Mouse (Mus musculus) forebrain, embryonic 14.5 days (tissue): Measurements from ENCODE around the gene Zswim1. TPM values are rescaled to one million over a fixed set of nuclear protein-coding genes. Genes with fewer than 3 reads are reported as not detected.

ENCODE experiments used
- ATAC-seq: fragments of 200-750 bp; cut with Nextera tagmentation; 2 replicates; pipeline ENCODE4 v1.8.0; 2017; ENCODE audit warnings: mild to moderate bottlenecking, moderate library complexity
- DNase-seq: peaks from one replicate; pipeline ENCODE4 v3.0.0-alpha.2; 2015; ENCODE audit warnings: low spot score
- H3K27ac ChIP-seq: fragments of 300-500 bp; sonication (generic); 2 replicates; pipeline ENCODE4 v1.5.1; 2014; ENCODE audit warnings: low read depth, mild to moderate bottlenecking, control low read depth, low read length, moderate library complexity
- H3K27me3 ChIP-seq: fragments of 300-500 bp; sonication (generic); replicated peaks from 2 replicates; pipeline ENCODE4 v1.6.1; 2014; ENCODE audit warnings: low read length, control low read depth, mixed read lengths; ENCODE audit not compliant: control insufficient read depth, insufficient read depth
- H3K36me3 ChIP-seq: fragments of 300-500 bp; sonication (generic); 2 replicates; pipeline ENCODE4 v1.6.1; 2014; ENCODE audit warnings: low read length, control low read depth; ENCODE audit not compliant: control insufficient read depth, insufficient read depth
- H3K4me1 ChIP-seq: fragments of 300-500 bp; sonication (generic); 2 replicates; pipeline ENCODE4 v1.6.1; 2014; ENCODE audit warnings: antibody characterized with exemption, low read length, control low read depth; ENCODE audit not compliant: control insufficient read depth, insufficient read depth
- H3K4me2 ChIP-seq: fragments of 300-500 bp; sonication (generic); 2 replicates; pipeline ENCODE4 v1.6.1; 2014; ENCODE audit warnings: mild to moderate bottlenecking, control low read depth, low read length
- H3K4me3 ChIP-seq: fragments of 300-500 bp; sonication (generic); 2 replicates; pipeline ENCODE4 v1.5.1; 2014; ENCODE audit warnings: low read depth, low read length, control low read depth
- H3K9ac ChIP-seq: fragments of 300-500 bp; sonication (generic); 2 replicates; pipeline ENCODE4 v1.6.1; 2014; ENCODE audit warnings: mild to moderate bottlenecking, low read length, control low read depth, moderate library complexity
- H3K9me3 ChIP-seq: fragments of 300-500 bp; sonication (generic); replicated peaks from 2 replicates; pipeline ENCODE4 v1.6.1; 2016; ENCODE audit warnings: low read length, control low read depth, mixed read lengths; ENCODE audit not compliant: control insufficient read depth
- WGBS: fragments of 180-500 bp; shearing (Covaris S2); extraction: QIAGEN DNeasy Blood & Tissue Kit; methylation state at CpG from one replicate; pipeline ENCODE4 v1.1.7; 2014; 5-methylcytosine and 5-hydroxymethylcytosine counted together
- polyA plus RNA-seq: library from polyadenylated mRNA; unstranded; fragments of >200 nt; fragmentation: Nextera tagmentation; extraction: Ambion mirVana; gene quantifications from 2 replicates; pipeline ENCODE4 v1.2.1, GENCODE M21; 2014

The Zswim1 gene
- polyA plus RNA-seq, 1 experiment from 2014 or later: 19.5 TPM

DNA sequence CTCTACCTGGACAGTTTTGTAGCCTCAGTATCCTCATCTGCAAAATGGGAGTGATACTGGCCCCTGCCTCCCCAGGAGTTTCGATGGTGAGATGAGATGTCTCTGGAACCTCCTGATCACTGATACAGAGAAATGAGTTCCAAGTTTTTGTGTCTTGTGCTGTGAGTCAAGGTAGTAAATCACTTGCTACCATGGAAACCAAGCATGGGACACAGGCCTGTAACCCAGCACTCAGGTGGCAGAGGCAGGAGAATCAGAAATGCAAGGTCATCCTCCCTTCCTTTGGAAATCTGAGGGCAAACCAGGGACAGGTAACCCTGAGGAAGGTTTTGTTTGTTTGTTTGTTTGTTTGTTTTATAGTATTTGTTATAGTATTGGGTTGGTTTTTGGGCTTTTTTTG lies 6.6 kb downstream of the Zswim1 start:
- Histone ChIP-seq H3K9ac (no peak overlapping the region), H3K4me3 (no peak overlapping the region), H3K27ac (no peak overlapping the region), H3K36me3 (peaks cover 42% of the 10 kb centered on the region), H3K4me2 (no peak overlapping the region), H3K27me3 (no peaks in the 10 kb centered on the region), H3K4me1 (peaks cover 2% of the 10 kb centered on the region), H3K9me3 (no peaks in the 10 kb centered on the region)
- no peak for ATAC-seq
- WGBS: 100% methylated on average over 1 of the region's 1 CpGs
- no peak for DNase-seq

DNA sequence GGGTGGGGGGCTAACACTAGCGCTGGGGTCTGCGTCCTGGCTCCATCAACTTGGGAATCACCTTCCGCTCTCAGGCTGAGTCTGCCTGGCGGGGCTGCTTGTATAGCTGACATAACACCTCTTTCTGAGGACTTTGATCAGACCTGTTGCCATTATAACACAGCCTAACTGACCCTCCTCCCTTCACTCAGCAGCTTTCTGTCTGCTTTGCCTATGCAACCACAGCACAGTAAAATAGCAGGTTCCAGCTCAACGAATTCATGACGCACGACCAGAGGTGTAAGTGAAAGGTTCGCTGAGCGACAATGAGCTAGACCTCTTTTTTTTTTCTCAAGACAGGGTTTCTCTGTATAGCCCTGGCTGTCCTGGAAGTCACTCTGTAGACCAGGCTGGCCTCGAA lies 8.5 kb downstream of the Zswim1 start:
- H3K9ac ChIP-seq: no peak overlapping the region
- ATAC-seq: no peak
- WGBS: 87% methylated on average over 10 of the region's 10 CpGs
- no peak overlapping the region for H3K27ac ChIP-seq
- peaks cover 27% of the 10 kb centered on the region for H3K36me3 ChIP-seq
- H3K9me3 ChIP-seq: no peaks in the 10 kb centered on the region
- no peaks in the 10 kb centered on the region for H3K27me3 ChIP-seq
- H3K4me1 ChIP-seq: peaks cover 11% of the 10 kb centered on the region
- no peak for DNase-seq
- no peak overlapping the region for H3K4me2 ChIP-seq
- H3K4me3 ChIP-seq: no peak overlapping the region

DNA sequence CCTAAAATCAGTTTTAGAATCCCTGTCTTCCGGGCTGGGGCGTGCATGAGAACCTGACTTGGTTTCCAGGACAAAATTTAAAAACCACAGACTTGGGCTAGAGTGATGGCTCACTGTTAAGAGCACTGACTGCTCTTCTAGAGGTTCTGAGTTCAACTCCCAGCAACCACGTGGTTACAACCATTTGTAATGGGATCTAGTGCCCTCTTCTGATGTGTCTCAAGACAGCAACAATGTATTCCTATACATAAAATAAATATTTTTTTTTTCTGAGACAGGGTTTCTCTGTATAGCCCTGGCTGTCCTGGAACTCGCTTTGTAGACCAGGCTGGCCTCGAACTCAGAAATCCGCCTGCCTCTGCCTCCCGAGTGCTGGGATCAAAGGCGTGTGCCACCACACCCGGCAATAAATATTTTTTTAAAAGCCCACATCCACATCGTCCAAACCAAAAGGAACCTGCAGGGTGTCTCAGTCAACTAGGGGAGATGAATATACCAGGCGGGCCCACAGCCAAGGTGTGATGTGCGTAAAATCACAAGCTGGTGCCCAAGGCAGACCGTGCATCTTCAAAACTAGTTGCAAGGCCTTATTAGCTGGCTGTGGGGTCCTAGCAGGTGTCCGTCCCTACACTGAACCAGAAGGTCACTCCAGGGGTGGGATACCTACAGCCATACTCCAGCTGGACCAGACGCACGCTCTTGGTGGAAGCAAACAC lies 9.7 kb downstream of the Zswim1 start:
- 65% methylated on average over 16 of the region's 16 CpGs for WGBS
- Histone ChIP-seq H3K9ac (peak overlapping the region; percentile 78), H3K4me2 (peak overlapping the region; percentile 100), H3K4me1 (peaks cover 11% of the 10 kb centered on the region), H3K4me3 (peak overlapping the region; percentile 72), H3K27ac (peak overlapping the region; percentile 44; the same call in 1 of the 2 replicates), H3K27me3 (no peaks in the 10 kb centered on the region), H3K9me3 (no peaks in the 10 kb centered on the region), H3K36me3 (peaks cover 21% of the 10 kb centered on the region)
- ATAC-seq (no peak), DNase-seq (no peak)

DNA sequence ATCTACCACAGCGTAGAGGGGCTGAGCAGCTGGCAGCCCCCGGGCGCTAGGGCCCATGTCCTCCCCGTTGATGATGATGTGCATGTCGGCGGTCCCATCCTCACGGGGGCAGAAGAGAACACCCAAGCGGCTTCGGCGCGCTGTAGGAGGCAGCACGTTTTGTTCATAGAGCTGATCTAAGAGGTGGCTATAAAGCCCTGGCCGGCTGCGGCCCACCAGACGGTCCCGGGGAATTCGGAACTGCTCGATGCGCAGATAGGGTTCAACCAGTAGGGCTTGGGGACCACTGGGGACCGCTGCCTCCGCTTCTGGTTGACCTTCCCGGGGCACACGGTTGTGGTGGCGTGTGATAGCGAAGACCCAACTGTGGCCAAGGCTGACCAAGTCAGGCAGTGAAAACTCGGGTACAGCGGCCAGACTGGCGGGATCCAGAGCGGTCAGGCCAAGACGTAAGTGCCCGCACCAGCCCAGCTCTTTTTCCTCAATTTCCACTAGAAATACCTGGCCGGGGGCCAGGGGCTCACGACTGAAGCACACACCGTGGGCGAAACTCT lies 10.3 kb downstream of the Zswim1 start, which contains the start of gene Ctsa:
Ctsa (plus strand) TSS at position 126 of the 554 bp plus-strand sequence.
- 1% methylated on average over 35 of the region's 35 CpGs for WGBS
- DNase-seq (peak; percentile 84), ATAC-seq (peak; percentile 78)
- Histone ChIP-seq H3K36me3 (peaks cover 20% of the 10 kb centered on the region), H3K9ac (peak within 1 kb of the TSS; percentile 78), H3K27me3 (no peaks in the 10 kb centered on the region), H3K4me2 (peak within 1 kb of the TSS; percentile 100), H3K4me3 (peak within 1 kb of the TSS; percentile 72), H3K9me3 (no peaks in the 10 kb centered on the region), H3K4me1 (peaks cover 11% of the 10 kb centered on the region), H3K27ac (peak within 1 kb of the TSS; percentile 44)

DNA sequence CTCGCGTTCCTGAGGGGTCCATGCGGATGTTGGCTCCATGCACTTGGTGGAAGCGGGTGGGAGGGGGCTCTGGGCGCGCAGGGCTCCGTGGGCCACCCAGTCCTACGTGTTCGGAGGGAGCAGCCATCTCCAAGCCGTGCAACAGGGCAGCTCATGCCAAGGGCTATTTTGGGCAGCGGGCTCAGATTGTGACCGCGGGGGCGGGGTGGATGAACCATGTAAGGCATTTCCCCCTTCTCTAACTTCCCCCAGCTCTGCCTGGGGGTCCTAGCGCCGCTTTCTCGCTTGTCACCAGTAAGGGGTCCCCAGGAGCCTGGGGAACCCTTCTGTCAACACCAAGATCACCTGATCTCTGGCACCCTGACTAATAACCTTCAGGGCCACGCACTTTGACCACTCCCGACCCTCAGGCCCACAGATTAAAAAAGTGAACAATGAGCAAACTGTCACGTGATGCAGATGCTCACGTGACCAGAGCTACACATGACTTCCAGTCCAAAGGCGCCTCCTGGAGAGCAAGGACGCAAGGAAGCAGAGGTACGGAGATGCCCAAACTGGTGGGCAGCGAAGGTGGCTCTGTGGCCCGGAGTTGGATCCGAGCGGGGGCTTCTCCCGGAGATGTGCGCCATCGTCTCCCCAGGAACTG lies 11.0 kb downstream of the Zswim1 start, which contains the start of gene Neurl2:
Neurl2 (minus strand) TSS at position 143 of the 646 bp plus-strand sequence.
- DNase-seq (peak; percentile 97), ATAC-seq (peak; percentile 72)
- Histone ChIP-seq H3K9me3 (no peaks in the 10 kb centered on the region), H3K36me3 (peaks cover 17% of the 10 kb centered on the region), H3K9ac (peak within 1 kb of the TSS; percentile 78), H3K27ac (peak within 1 kb of the TSS; percentile 44), H3K27me3 (no peaks in the 10 kb centered on the region), H3K4me2 (peak within 1 kb of the TSS; percentile 100), H3K4me3 (peak within 1 kb of the TSS; percentile 72), H3K4me1 (peaks cover 11% of the 10 kb centered on the region)
- WGBS: under 1% methylated on average over 31 of the region's 31 CpGs

DNA sequence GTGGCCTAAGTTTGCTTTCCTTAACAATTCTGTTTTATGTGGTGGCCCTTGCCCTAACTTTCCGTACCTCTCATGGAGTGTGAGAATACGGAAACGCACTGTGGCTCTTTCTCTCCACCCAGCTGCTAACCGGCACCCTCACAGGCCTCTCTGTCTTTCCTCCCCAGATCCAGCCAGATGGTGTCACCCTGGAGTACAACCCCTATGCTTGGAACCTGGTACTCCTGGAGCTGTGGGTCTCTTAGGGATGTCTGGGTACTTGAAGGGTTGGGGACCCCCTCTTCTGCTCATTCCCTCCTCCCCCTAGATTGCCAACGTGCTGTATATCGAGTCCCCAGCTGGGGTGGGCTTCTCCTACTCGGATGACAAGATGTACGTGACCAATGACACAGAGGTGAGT lies 12.0 kb downstream of the Zswim1 start:
- H3K27me3 ChIP-seq: no peaks in the 10 kb centered on the region
- DNase-seq (no peak), ATAC-seq (no peak)
- 49% methylated on average over 8 of the region's 8 CpGs for WGBS
- peak overlapping the region; percentile 78 for H3K9ac ChIP-seq
- peaks cover 11% of the 10 kb centered on the region for H3K4me1 ChIP-seq
- H3K9me3 ChIP-seq: no peaks in the 10 kb centered on the region
- no peak overlapping the region for H3K27ac ChIP-seq
- H3K4me2 ChIP-seq: peak overlapping the region; percentile 100
- H3K36me3 ChIP-seq: peaks cover 25% of the 10 kb centered on the region
- peak overlapping the region; percentile 72 for H3K4me3 ChIP-seq

DNA sequence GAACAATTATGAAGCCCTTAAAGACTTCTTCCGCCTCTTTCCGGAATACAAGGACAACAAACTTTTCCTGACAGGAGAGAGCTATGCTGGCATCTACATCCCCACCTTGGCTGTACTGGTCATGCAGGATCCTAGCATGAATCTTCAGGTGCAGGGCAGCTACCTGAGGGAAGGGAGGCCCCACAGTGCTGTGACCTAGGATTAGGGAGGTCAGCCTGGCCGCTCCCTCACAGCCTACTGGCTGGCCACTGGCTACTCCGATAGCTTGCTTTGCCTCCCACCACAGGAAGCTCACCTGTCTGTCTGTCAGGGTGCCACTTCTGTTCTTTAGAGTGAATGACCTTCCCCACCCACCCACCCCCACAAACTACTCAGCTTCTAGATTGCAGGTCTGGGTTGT lies 12.7 kb downstream of the Zswim1 start:
- no peak overlapping the region for H3K27ac ChIP-seq
- H3K36me3 ChIP-seq: peaks cover 31% of the 10 kb centered on the region
- H3K27me3 ChIP-seq: no peaks in the 10 kb centered on the region
- WGBS: 93% methylated on average over 4 of the region's 4 CpGs
- ATAC-seq: no peak
- no peaks in the 10 kb centered on the region for H3K9me3 ChIP-seq
- peak overlapping the region; percentile 100; the same call in 1 of the 2 replicates for H3K4me2 ChIP-seq
- H3K4me3 ChIP-seq: no peak overlapping the region
- peaks cover 11% of the 10 kb centered on the region for H3K4me1 ChIP-seq
- no peak for DNase-seq
- H3K9ac ChIP-seq: no peak overlapping the region

DNA sequence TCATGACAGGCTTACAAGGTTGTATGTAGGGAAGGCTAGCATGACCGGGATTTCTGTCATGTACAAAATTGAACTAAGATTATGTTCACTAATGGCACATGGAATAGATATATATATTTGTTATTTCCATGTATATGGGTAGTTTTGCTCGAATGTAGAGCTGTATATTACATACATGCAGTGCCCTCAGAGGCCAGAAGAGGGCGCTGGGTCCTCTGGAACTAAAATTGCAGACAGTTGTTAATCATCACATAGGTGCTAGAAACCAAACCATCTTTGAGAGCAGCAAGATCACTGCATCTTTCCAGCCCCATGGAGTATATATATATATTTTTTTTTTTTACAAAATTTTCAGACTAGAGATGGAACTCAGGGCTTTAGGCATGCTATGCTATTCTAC lies 23.3 kb downstream of the Zswim1 start:
- Histone ChIP-seq H3K36me3 (no peaks in the 10 kb centered on the region), H3K9ac (no peak overlapping the region), H3K27me3 (no peaks in the 10 kb centered on the region), H3K27ac (no peak overlapping the region), H3K4me3 (no peak overlapping the region), H3K4me2 (no peak overlapping the region), H3K9me3 (no peaks in the 10 kb centered on the region), H3K4me1 (no peaks in the 10 kb centered on the region)
- 62% methylated on average over 3 of the region's 3 CpGs for WGBS
- DNase-seq (no peak), ATAC-seq (no peak)

DNA sequence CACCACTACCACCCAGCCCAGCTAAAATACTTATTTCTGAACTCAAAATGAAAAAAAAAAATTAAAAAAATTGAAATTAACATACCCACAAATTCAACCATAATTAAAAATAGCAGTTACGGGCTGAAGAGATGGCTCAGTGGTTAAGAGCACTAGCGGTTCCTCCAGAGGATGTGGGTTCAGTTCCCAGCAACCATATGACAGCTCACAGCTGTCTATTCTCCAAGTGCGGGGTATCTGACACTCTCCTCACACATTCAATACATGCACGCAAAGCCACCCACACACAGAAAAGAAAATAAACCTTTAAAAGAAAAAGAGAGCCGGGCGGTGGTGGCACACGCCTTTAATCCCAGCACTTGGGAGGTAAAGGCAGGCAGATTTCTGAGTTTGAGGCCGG lies 27.6 kb downstream of the Zswim1 start:
- 83% methylated on average over 8 of the region's 8 CpGs for WGBS
- no peak for ATAC-seq
- Histone ChIP-seq H3K9me3 (no peaks in the 10 kb centered on the region), H3K36me3 (no peaks in the 10 kb centered on the region), H3K4me3 (no peak overlapping the region), H3K4me2 (no peak overlapping the region), H3K9ac (no peak overlapping the region), H3K27me3 (0 out of 2 replicates have a peak, but pooled peaks cover 2% of the 10 kb centered on the region), H3K27ac (no peak overlapping the region), H3K4me1 (no peaks in the 10 kb centered on the region)
- DNase-seq: no peak
